Mouse (Mus musculus) stomach, embryonic 15.5 days (tissue): ENCODE measurements at regions not wholly inside any gene's neighbourhood (a gene's known extent, or its start where the extent isn't known, plus 50 kb on each side); places are given as distances from the start of the nearest gene placed in this dataset.

Experiments
- ATAC-seq: fragments of 200-750 bp; cut with Nextera tagmentation; 2 replicates; pipeline ENCODE4 v1.8.0; 2017; ENCODE audit warnings: low read depth, moderate number of reproducible peaks, moderate TSS enrichment; ENCODE audit not compliant: insufficient read depth, low FRiP score
- H3K27ac ChIP-seq: fragments of 300-500 bp; sonication (generic); 2 replicates; pipeline ENCODE4 v1.5.1; 2015; ENCODE audit warnings: mild to moderate bottlenecking, inconsistent platforms
- H3K27me3 ChIP-seq: fragments of 300-500 bp; sonication (generic); replicated peaks from 2 replicates; pipeline ENCODE4 v1.6.1; 2015; ENCODE audit warnings: inconsistent platforms
- H3K36me3 ChIP-seq: fragments of 300-500 bp; sonication (generic); 2 replicates; pipeline ENCODE4 v1.6.1; 2015; ENCODE audit warnings: inconsistent platforms
- H3K4me1 ChIP-seq: fragments of 300-500 bp; sonication (generic); 2 replicates; pipeline ENCODE4 v1.6.1; 2015; ENCODE audit warnings: inconsistent platforms
- H3K4me2 ChIP-seq: fragments of 300-500 bp; sonication (generic); 2 replicates; pipeline ENCODE4 v1.6.1; 2015; ENCODE audit warnings: mild to moderate bottlenecking, inconsistent platforms
- H3K4me3 ChIP-seq: fragments of 300-500 bp; sonication (generic); replicated peaks from 2 replicates; pipeline ENCODE4 v1.5.1; 2015; ENCODE audit warnings: inconsistent platforms
- H3K9ac ChIP-seq: fragments of 300-500 bp; sonication (generic); 2 replicates; pipeline ENCODE4 v1.6.1; 2015; ENCODE audit warnings: inconsistent platforms
- H3K9me3 ChIP-seq: fragments of 300-500 bp; sonication (generic); 2 replicates; pipeline ENCODE4 v1.6.1; 2016; ENCODE audit warnings: inconsistent platforms
- WGBS: fragments of 180-500 bp; shearing (Covaris S2); methylation state at CpG from one replicate; pipeline ENCODE4 v1.1.7; 2015; 5-methylcytosine and 5-hydroxymethylcytosine counted together

DNA sequence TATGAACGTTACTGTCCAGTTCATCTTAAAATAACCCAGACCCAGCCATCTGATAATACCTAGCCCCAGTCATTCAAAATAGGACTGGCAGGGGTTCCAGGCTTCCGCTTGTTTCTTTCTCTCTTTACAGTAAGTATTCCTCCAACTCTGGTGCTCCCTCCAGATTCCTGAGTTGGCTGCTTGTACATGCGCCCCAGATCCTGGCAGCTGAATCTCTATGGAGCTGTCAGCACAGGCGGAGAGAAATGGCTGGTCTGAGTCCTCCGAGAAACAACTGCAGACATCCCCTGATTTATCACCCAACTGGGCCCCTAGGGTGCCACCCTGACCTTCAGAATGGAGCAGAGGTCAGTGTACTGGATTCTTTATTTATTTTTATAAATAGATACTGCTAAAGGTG is 208.0 kb upstream of the N4bp1 start:
- no peaks in the 10 kb centered on the region for H3K4me1 ChIP-seq
- 51% methylated on average over 5 of the region's 5 CpGs for WGBS
- H3K4me2 ChIP-seq: no peak overlapping the region
- no peak overlapping the region for H3K27ac ChIP-seq
- no peaks in the 10 kb centered on the region for H3K27me3 ChIP-seq
- no peak for ATAC-seq
- no peaks in the 10 kb centered on the region for H3K36me3 ChIP-seq
- H3K9ac ChIP-seq: no peak overlapping the region
- no peak overlapping the region for H3K4me3 ChIP-seq
- H3K9me3 ChIP-seq: no peaks in the 10 kb centered on the region

- Histone ChIP-seq H3K4me2 (no peak overlapping the region), H3K27me3 (no peaks in the 10 kb centered on the region), H3K36me3 (no peaks in the 10 kb centered on the region), H3K4me1 (no peaks in the 10 kb centered on the region), H3K27ac (no peak overlapping the region), H3K4me3 (no peak overlapping the region), H3K9ac (no peak overlapping the region), H3K9me3 (no peaks in the 10 kb centered on the region)
- no peak for ATAC-seq
- 36% methylated on average over 9 of the region's 9 CpGs for WGBS
Measured at GRCm38 (mm10) chr8:87087451-87088095, 202.5 kb upstream of the N4bp1 start.

DNA sequence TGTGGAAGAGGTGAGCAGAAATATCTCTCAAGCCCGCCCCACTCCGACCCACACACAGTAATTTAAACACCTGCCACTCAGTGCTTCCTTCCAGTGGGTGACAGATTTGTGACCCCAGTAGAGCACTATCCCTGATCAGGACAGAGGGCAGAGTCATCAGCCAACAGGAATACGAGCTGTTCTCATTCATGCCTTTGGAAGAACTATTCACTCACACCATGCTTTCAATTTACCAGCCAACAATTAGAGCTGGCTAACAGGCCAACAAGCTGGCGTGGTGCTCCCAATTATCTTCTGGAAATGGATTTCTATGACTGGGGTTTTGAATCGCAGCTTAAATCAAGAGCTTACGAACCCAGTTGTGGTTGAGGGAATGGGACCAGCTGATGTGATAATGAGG is 193.2 kb upstream of the N4bp1 start:
- Histone ChIP-seq H3K4me2 (no peak overlapping the region), H3K4me3 (no peak overlapping the region), H3K27me3 (no peaks in the 10 kb centered on the region), H3K4me1 (no peaks in the 10 kb centered on the region), H3K9ac (no peak overlapping the region), H3K9me3 (no peaks in the 10 kb centered on the region), H3K27ac (no peak overlapping the region), H3K36me3 (no peaks in the 10 kb centered on the region)
- 66% methylated on average over 6 of the region's 6 CpGs for WGBS
- no peak for ATAC-seq

GRCm38 (mm10) chr8:87075921-87076320 is 190.9 kb upstream of the N4bp1 start:
- Histone ChIP-seq H3K9me3 (no peaks in the 10 kb centered on the region), H3K36me3 (no peaks in the 10 kb centered on the region), H3K27ac (no peak overlapping the region), H3K4me2 (no peak overlapping the region), H3K9ac (no peak overlapping the region), H3K27me3 (no peaks in the 10 kb centered on the region), H3K4me3 (no peak overlapping the region), H3K4me1 (no peaks in the 10 kb centered on the region)
- WGBS: 93% methylated on average over 4 of the region's 4 CpGs
- no peak for ATAC-seq

- H3K4me2 ChIP-seq: no peak overlapping the region
- H3K9ac ChIP-seq: no peak overlapping the region
- ATAC-seq: no peak
- no peaks in the 10 kb centered on the region for H3K9me3 ChIP-seq
- no peaks in the 10 kb centered on the region for H3K36me3 ChIP-seq
- no peak overlapping the region for H3K4me3 ChIP-seq
- H3K27me3 ChIP-seq: no peaks in the 10 kb centered on the region
- H3K27ac ChIP-seq: no peak overlapping the region
- no peaks in the 10 kb centered on the region for H3K4me1 ChIP-seq
Measured at GRCm38 (mm10) chr8:87071224-87071623, 186.2 kb upstream of the N4bp1 start.

- no peaks in the 10 kb centered on the region for H3K27me3 ChIP-seq
- H3K27ac ChIP-seq: no peak overlapping the region
- H3K9ac ChIP-seq: no peak overlapping the region
- ATAC-seq: no peak
- no peak overlapping the region for H3K4me2 ChIP-seq
- H3K36me3 ChIP-seq: no peaks in the 10 kb centered on the region
- H3K9me3 ChIP-seq: no peaks in the 10 kb centered on the region
- H3K4me1 ChIP-seq: no peaks in the 10 kb centered on the region
- no peak overlapping the region for H3K4me3 ChIP-seq
Measured at GRCm38 (mm10) chr8:87067106-87067505, 182.0 kb upstream of the N4bp1 start.

- Histone ChIP-seq H3K4me3 (no peak overlapping the region), H3K9me3 (no peaks in the 10 kb centered on the region), H3K36me3 (no peaks in the 10 kb centered on the region), H3K27me3 (no peaks in the 10 kb centered on the region), H3K9ac (no peak overlapping the region), H3K4me2 (no peak overlapping the region), H3K4me1 (no peaks in the 10 kb centered on the region), H3K27ac (no peak overlapping the region)
- 84% methylated on average over 9 of the region's 9 CpGs for WGBS
- ATAC-seq: no peak
Measured at GRCm38 (mm10) chr8:87064768-87065167, 179.7 kb upstream of the N4bp1 start.

DNA sequence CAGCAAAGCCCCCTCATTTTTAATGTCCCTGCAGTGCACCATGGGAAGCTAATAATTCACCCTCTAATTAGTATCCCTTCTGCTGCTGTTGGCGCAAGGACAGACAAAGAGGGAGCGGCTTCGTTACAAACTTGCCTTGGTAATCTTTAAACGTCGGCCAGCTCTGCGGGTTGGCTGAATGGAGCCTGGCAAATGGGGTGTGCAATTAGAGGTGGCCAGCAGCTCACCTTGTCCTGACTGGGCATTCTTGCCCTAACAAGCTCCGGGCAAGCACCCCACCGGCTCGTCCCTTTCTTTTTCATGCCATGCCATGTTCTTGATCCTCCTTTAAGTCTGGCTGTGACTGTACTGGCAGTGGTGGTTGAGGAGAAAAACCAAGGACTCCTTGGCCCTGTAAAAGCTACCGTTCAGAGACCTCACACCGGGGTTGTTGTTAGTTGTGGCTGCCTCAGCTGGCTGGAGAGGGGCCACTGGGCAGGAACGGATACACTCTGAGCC is 179.2 kb upstream of the N4bp1 start:
- ATAC-seq: no peak
- no peaks in the 10 kb centered on the region for H3K4me1 ChIP-seq
- no peak overlapping the region for H3K4me3 ChIP-seq
- H3K9me3 ChIP-seq: no peaks in the 10 kb centered on the region
- no peak overlapping the region for H3K4me2 ChIP-seq
- no peaks in the 10 kb centered on the region for H3K36me3 ChIP-seq
- no peak overlapping the region for H3K9ac ChIP-seq
- WGBS: 74% methylated on average over 12 of the region's 12 CpGs
- H3K27me3 ChIP-seq: no peaks in the 10 kb centered on the region
- no peak overlapping the region for H3K27ac ChIP-seq

- H3K4me1 ChIP-seq: no peaks in the 10 kb centered on the region
- H3K4me2 ChIP-seq: no peak overlapping the region
- no peaks in the 10 kb centered on the region for H3K27me3 ChIP-seq
- WGBS: 82% methylated on average over 4 of the region's 4 CpGs
- no peak for ATAC-seq
- no peak overlapping the region for H3K27ac ChIP-seq
- no peak overlapping the region for H3K4me3 ChIP-seq
- H3K9ac ChIP-seq: no peak overlapping the region
- H3K36me3 ChIP-seq: no peaks in the 10 kb centered on the region
- H3K9me3 ChIP-seq: no peaks in the 10 kb centered on the region
Measured at GRCm38 (mm10) chr8:87063588-87063987, 178.5 kb upstream of the N4bp1 start.

DNA sequence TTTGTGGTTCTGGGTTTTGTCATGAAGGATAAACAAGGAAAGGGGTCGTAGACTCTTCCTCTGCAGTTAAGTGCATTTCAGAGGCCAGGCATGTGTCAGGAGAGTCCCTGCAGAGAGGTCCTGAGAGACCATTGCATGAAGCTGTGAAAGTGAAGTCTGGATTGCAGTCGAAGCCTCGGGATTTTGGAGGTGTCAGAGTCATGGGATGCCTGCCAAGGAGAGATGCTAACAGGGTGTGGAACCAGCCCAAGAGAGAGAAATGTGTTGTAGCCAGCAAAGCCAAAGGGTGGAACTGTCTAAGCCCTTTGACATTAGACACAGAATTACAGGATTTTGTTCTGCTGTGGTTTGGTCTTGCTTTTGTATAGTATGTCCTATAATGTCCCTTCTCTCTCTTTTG is 164.7 kb upstream of the N4bp1 start:
- Histone ChIP-seq H3K4me3 (no peak overlapping the region), H3K9me3 (no peaks in the 10 kb centered on the region), H3K4me2 (no peak overlapping the region), H3K9ac (no peak overlapping the region), H3K27me3 (no peaks in the 10 kb centered on the region), H3K27ac (no peak overlapping the region), H3K4me1 (no peaks in the 10 kb centered on the region), H3K36me3 (no peaks in the 10 kb centered on the region)
- ATAC-seq: no peak
- 29% methylated on average over 3 of the region's 3 CpGs for WGBS

DNA sequence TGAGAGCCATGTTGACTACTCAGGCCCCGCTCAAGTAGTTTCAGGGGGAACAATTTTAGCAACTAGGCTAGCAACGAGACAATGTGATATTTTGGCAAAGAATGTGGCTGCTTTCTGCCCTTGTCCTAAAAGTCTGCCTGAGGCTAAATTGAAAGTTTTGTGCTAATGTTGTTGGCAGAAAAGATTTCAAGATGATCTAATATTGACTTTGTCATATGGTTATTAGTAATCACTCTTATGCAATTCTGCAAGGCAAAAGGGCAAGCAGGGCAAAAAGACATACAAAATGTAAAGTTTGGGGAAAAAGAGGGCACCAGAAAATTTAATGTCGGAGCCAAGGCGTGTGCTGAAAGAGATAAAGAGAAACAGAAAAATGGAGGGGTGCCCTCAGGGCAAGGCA is 164.1 kb upstream of the N4bp1 start:
- no peaks in the 10 kb centered on the region for H3K4me1 ChIP-seq
- H3K4me3 ChIP-seq: no peak overlapping the region
- ATAC-seq: no peak
- H3K9me3 ChIP-seq: no peaks in the 10 kb centered on the region
- H3K27me3 ChIP-seq: no peaks in the 10 kb centered on the region
- 79% methylated on average over 4 of the region's 4 CpGs for WGBS
- no peak overlapping the region for H3K9ac ChIP-seq
- no peaks in the 10 kb centered on the region for H3K36me3 ChIP-seq
- H3K27ac ChIP-seq: no peak overlapping the region
- H3K4me2 ChIP-seq: no peak overlapping the region

- H3K9ac ChIP-seq: no peak overlapping the region
- no peak overlapping the region for H3K27ac ChIP-seq
- no peak overlapping the region for H3K4me2 ChIP-seq
- no peaks in the 10 kb centered on the region for H3K4me1 ChIP-seq
- 82% methylated on average over 4 of the region's 4 CpGs for WGBS
- H3K36me3 ChIP-seq: no peaks in the 10 kb centered on the region
- ATAC-seq: no peak
- no peaks in the 10 kb centered on the region for H3K27me3 ChIP-seq
- no peak overlapping the region for H3K4me3 ChIP-seq
- H3K9me3 ChIP-seq: no peaks in the 10 kb centered on the region
Measured at GRCm38 (mm10) chr8:87046590-87046989, 161.5 kb upstream of the N4bp1 start.

- H3K4me2 ChIP-seq: no peak overlapping the region
- peaks cover 6% of the 10 kb centered on the region; the same call in 1 of the 2 replicates for H3K27me3 ChIP-seq
- no peak for ATAC-seq
- no peak overlapping the region for H3K9ac ChIP-seq
- no peak overlapping the region for H3K4me3 ChIP-seq
- H3K36me3 ChIP-seq: no peaks in the 10 kb centered on the region
- H3K27ac ChIP-seq: no peak overlapping the region
- WGBS: 67% methylated on average over 5 of the region's 5 CpGs
- H3K4me1 ChIP-seq: 0 out of 2 replicates have a peak, but pooled peaks cover under 1% of the 10 kb centered on the region
- H3K9me3 ChIP-seq: no peaks in the 10 kb centered on the region
Measured at GRCm38 (mm10) chr8:87043016-87043415, 158.0 kb upstream of the N4bp1 start.
